In the genomic region with DNA sequence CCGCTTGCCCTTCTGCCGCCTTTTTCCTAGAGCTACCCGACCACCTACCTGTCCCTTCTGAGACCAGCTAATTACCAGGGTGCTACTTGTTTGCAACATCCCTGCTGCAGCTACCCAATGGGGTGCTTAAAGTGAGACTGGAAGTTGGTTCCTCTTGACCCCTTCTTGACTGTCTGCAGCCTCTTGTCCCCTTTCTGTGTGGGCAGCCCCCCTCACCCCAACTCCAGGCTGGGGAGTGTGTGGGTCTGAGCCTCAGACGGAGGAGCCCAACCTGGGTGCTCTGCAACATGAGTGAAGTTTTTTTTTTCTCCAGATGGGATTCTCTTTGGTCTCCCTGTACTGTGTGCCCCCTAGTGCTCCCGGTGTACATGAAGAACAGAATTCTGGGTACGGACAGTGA, we compare ENCODE assay signal across 7 mouse cellular contexts.
DNase-seq lines count a peak whose midpoint lies in the region; ATAC-seq and TF ChIP-seq lines count a peak whose summit lies in the region.

No protein-coding gene starts in this region.

- no peak for ATAC-seq in lung, embryonic 14.5 days (ENCODE audit: insufficient read depth)
- no peak for ATAC-seq in embryonic facial prominence, embryonic 14.5 days (ENCODE audit: low read depth)
- ATAC-seq in limb, embryonic 13.5 days (ENCODE audit: low FRiP score, low read depth) = no peak
- ATAC-seq in stomach, embryonic 16.5 days (ENCODE audit: insufficient read depth, low FRiP score) = no peak

- no peak overlapping the region for H3K27ac ChIP-seq in lung, embryonic 14.5 days (ENCODE audit: low read depth)
- H3K27ac ChIP-seq in embryonic facial prominence, embryonic 14.5 days (replicated peaks; ENCODE audit: low read depth, low read length) = no peak overlapping the region
- no peak overlapping the region for H3K27ac ChIP-seq in limb, embryonic 13.5 days
- H3K27ac ChIP-seq in stomach, embryonic 16.5 days (ENCODE audit: low read length) = no peak overlapping the region

- no peaks in the 10 kb centered on the region for H3K4me1 ChIP-seq in lung, embryonic 14.5 days (ENCODE audit: insufficient read depth)
- H3K4me1 ChIP-seq in embryonic facial prominence, embryonic 14.5 days (ENCODE audit: control insufficient read depth, insufficient read depth, low read length) = peaks cover 7% of the 10 kb centered on the region; the same call in 1 of the 2 replicates
- H3K4me1 ChIP-seq in limb, embryonic 13.5 days = peaks cover 21% of the 10 kb centered on the region
- H3K4me1 ChIP-seq in stomach, embryonic 16.5 days (ENCODE audit: control insufficient read depth, insufficient read depth, low read length) = peaks cover 15% of the 10 kb centered on the region

- H3K36me3 ChIP-seq in lung, embryonic 14.5 days (ENCODE audit: insufficient read depth) = no peaks in the 10 kb centered on the region
- no peaks in the 10 kb centered on the region for H3K36me3 ChIP-seq in embryonic facial prominence, embryonic 14.5 days (ENCODE audit: control insufficient read depth, insufficient read depth, low read length)
- no peaks in the 10 kb centered on the region for H3K36me3 ChIP-seq in limb, embryonic 13.5 days
- H3K36me3 ChIP-seq in stomach, embryonic 16.5 days (ENCODE audit: control insufficient read depth, insufficient read depth, low read length) = no peaks in the 10 kb centered on the region

- no peaks in the 10 kb centered on the region for H3K9me3 ChIP-seq in lung, embryonic 14.5 days (ENCODE audit: low read depth, low read length)
- H3K9me3 ChIP-seq in embryonic facial prominence, embryonic 14.5 days (ENCODE audit: control insufficient read depth, low read length) = no peaks in the 10 kb centered on the region
- no peaks in the 10 kb centered on the region for H3K9me3 ChIP-seq in limb, embryonic 13.5 days
- H3K9me3 ChIP-seq in stomach, embryonic 16.5 days (replicated peaks; ENCODE audit: control insufficient read depth, low read length) = no peaks in the 10 kb centered on the region

- peak overlapping the region; percentile 54 for H3K9ac ChIP-seq in lung, embryonic 14.5 days
- peak overlapping the region; percentile 68 for H3K9ac ChIP-seq in embryonic facial prominence, embryonic 14.5 days (ENCODE audit: low read depth, low read length)
- peak overlapping the region; percentile 75; the same call in 1 of the 2 replicates for H3K9ac ChIP-seq in limb, embryonic 13.5 days
- peak overlapping the region; percentile 69 for H3K9ac ChIP-seq in stomach, embryonic 16.5 days (ENCODE audit: low read length)

- peaks cover 40% of the 10 kb centered on the region for H3K27me3 ChIP-seq in lung, embryonic 14.5 days (ENCODE audit: insufficient read depth, low read length)
- peaks cover 53% of the 10 kb centered on the region for H3K27me3 ChIP-seq in embryonic facial prominence, embryonic 14.5 days (replicated peaks; ENCODE audit: control insufficient read depth, insufficient read depth, low read length)
- H3K27me3 ChIP-seq in limb, embryonic 13.5 days = peaks cover 80% of the 10 kb centered on the region
- peaks cover 26% of the 10 kb centered on the region for H3K27me3 ChIP-seq in stomach, embryonic 16.5 days (ENCODE audit: control insufficient read depth, insufficient read depth, low read length)

- DNase-seq in lung, embryonic 14.5 days = no peak
- no peak for DNase-seq in lung, postnatal 14 days
- no peak for DNase-seq in embryonic facial prominence, embryonic 14.5 days (ENCODE audit: low spot score)
- DNase-seq in adrenal gland, postnatal 36 days = no peak
- DNase-seq in kidney, postnatal 10 days = no peak

- H3K4me2 ChIP-seq in lung, embryonic 14.5 days = peak overlapping the region; percentile 92
- peak overlapping the region; percentile 97 for H3K4me2 ChIP-seq in embryonic facial prominence, embryonic 14.5 days (ENCODE audit: low read depth, low read length)
- H3K4me2 ChIP-seq in limb, embryonic 13.5 days (replicated peaks) = peak overlapping the region; percentile 99
- H3K4me2 ChIP-seq in stomach, embryonic 16.5 days (ENCODE audit: low read depth, low read length) = peak overlapping the region; percentile 86

- TF ChIP-seq CTCF in lung, embryonic 14.5 days (IDR thresholded peaks at IDR 0.05; ENCODE audit: low read depth) = no peak

- 6% methylated on average over 6 of the region's 6 CpGs for WGBS in lung, embryonic 14.5 days
- 6% methylated on average over 6 of the region's 6 CpGs for WGBS in embryonic facial prominence, embryonic 14.5 days
- WGBS in limb, embryonic 13.5 days = under 1% methylated on average over 6 of the region's 6 CpGs
- WGBS in stomach, embryonic 16.5 days = 4% methylated on average over 6 of the region's 6 CpGs

- H3K4me3 ChIP-seq in lung, embryonic 14.5 days (ENCODE audit: low read depth, low read length) = peak overlapping the region; percentile 59
- H3K4me3 ChIP-seq in embryonic facial prominence, embryonic 14.5 days (ENCODE audit: low read depth, low read length) = peak overlapping the region; percentile 69
- H3K4me3 ChIP-seq in limb, embryonic 13.5 days = peak overlapping the region; percentile 75
- H3K4me3 ChIP-seq in stomach, embryonic 16.5 days (replicated peaks; ENCODE audit: low read length) = peak overlapping the region; percentile 54
